Mouse (Mus musculus) CH12.LX (cell line): ENCODE measurements around the gene Kcnj11. TPM values are rescaled to one million over a fixed set of nuclear protein-coding genes. Genes with fewer than 3 reads are reported as not detected.

ENCODE experiments used
- DNase-seq: peaks from one replicate; pipeline ENCODE4 v3.0.0-alpha.2; 2013; ENCODE audit errors: extremely low read depth
- H3K27ac ChIP-seq: 2 replicates; pipeline ENCODE4 v1.5.1; 2012; ENCODE audit warnings: low read depth, mild to moderate bottlenecking, control low read depth, moderate library complexity; ENCODE audit not compliant: insufficient read depth
- H3K27me3 ChIP-seq: replicated peaks from 2 replicates; pipeline ENCODE3; 2012; ENCODE audit warnings: inconsistent platforms
- H3K36me3 ChIP-seq, 2 experiments: replicated peaks in 1 of 2; 2 replicates each; pipeline versions ENCODE3 to v1.6.1; 2012; ENCODE audit warnings: inconsistent platforms in 1 of 2, low read length in 1 of 2, mild to moderate bottlenecking in 1 of 2, mixed read lengths in 1 of 2, moderate library complexity in 1 of 2; ENCODE audit not compliant: control insufficient read depth in 1 of 2, insufficient read depth in 1 of 2
- H3K4me1 ChIP-seq, 2 experiments: 2 replicates each; pipeline ENCODE4 v1.6.1; 2012; ENCODE audit warnings: inconsistent platforms in 1 of 2, moderate library complexity in 1 of 2; ENCODE audit not compliant: insufficient read depth in 2 of 2, control insufficient read depth in 1 of 2
- H3K4me2 ChIP-seq: 2 replicates; pipeline ENCODE4 v1.6.1; 2012; ENCODE audit warnings: low read depth, mild to moderate bottlenecking, control low read depth; ENCODE audit not compliant: poor library complexity, insufficient read depth, severe bottlenecking
- H3K4me3 ChIP-seq, 3 experiments: fragments of 150-350 bp in 1 of 3; sonication (generic) in 1 of 3; replicated peaks in 1 of 3; 2 replicates each; pipeline versions ENCODE3 to v1.5.1; 2011 to 2012; ENCODE audit warnings: low read depth in 2 of 3, low read length in 2 of 3, mild to moderate bottlenecking in 2 of 3, moderate library complexity in 2 of 3, control low read depth in 1 of 3, improper control_type of control experiment in 1 of 3, inconsistent platforms in 1 of 3, mixed read lengths in 1 of 3; ENCODE audit not compliant: poor library complexity in 1 of 3
- H3K79me2 ChIP-seq: replicated peaks from 2 replicates; pipeline ENCODE4 v1.6.1; 2012; ENCODE audit warnings: mild to moderate bottlenecking, moderate library complexity; ENCODE audit not compliant: control insufficient read depth, poor library complexity, insufficient read depth, severe bottlenecking; ENCODE audit errors: extremely low read depth
- H3K9ac ChIP-seq: 2 replicates; pipeline ENCODE4 v1.6.1; 2012; ENCODE audit warnings: low read depth, mild to moderate bottlenecking, control low read depth, moderate library complexity; ENCODE audit not compliant: insufficient read depth
- H3K9me3 ChIP-seq: replicated peaks from 2 replicates; pipeline ENCODE3; 2012; ENCODE audit warnings: low read length, inconsistent platforms, mixed read lengths
- CHD2 ChIP-seq: IDR thresholded peaks from 2 replicates; pipeline ENCODE4 v1.6.1; 2011; ENCODE audit warnings: low read length, improper control_type of control experiment
- ETS1 ChIP-seq: conservative IDR thresholded peaks from 2 replicates; pipeline ENCODE4 v1.6.1; 2012; ENCODE audit warnings: low read depth, mild to moderate bottlenecking, inconsistent platforms, low read length, improper control_type of control experiment, moderate library complexity
- HCFC1 ChIP-seq: IDR thresholded peaks from 2 replicates; pipeline ENCODE4 v1.6.1; 2012; ENCODE audit warnings: low read depth, mild to moderate bottlenecking, inconsistent platforms, low read length, improper control_type of control experiment
- MAFK ChIP-seq: IDR thresholded peaks from 2 replicates; pipeline ENCODE4 v1.6.1; 2011; ENCODE audit warnings: low read length, improper control_type of control experiment; ENCODE audit not compliant: insufficient replicate concordance
- RAD21 ChIP-seq: IDR thresholded peaks from 2 replicates; pipeline ENCODE4 v1.6.1; 2011; ENCODE audit warnings: low read depth, mild to moderate bottlenecking, low read length, improper control_type of control experiment, moderate library complexity
- RCOR1 ChIP-seq: conservative IDR thresholded peaks from 2 replicates; pipeline ENCODE4 v1.6.1; 2012; ENCODE audit warnings: low read depth, mild to moderate bottlenecking, inconsistent platforms, low read length, improper control_type of control experiment
- SMC3 ChIP-seq: IDR thresholded peaks from 2 replicates; pipeline ENCODE4 v1.6.1; 2011; ENCODE audit warnings: low read depth, low read length, improper control_type of control experiment
- ZC3H11A ChIP-seq: IDR thresholded peaks from 2 replicates; pipeline ENCODE4 v1.6.1; 2012; ENCODE audit warnings: low read depth, mild to moderate bottlenecking, inconsistent platforms, low read length, improper control_type of control experiment
- ZNF384 ChIP-seq: IDR thresholded peaks from 2 replicates; pipeline ENCODE4 v1.6.1; 2012; ENCODE audit warnings: low read depth, low read length, improper control_type of control experiment, inconsistent platforms
- dilution Hi-C: fragments of 300-500 bp; cut with MboI; formaldehyde crosslinking; loops from 2 replicates; pipeline ENCODE4 v1.14.3; 2020; ENCODE audit warnings: low sequenced_read_pairs; ENCODE audit not compliant: extremely low pct_unique_long_range_greater_than_20kb, extremely low pct_ligation_motif_present
- in situ Hi-C: fragments of 300-500 bp; cut with MboI; formaldehyde crosslinking; loops from 3 replicates; pipeline ENCODE4 v1.14.3; 2019; ENCODE audit warnings: low sequenced_read_pairs, low pct_ligation_motif_present, low pct_unique_long_range_greater_than_20kb, mixed read lengths
- polyA plus RNA-seq: library from polyadenylated mRNA; unstranded; fragments of >175 nt; gene quantifications from 2 replicates; pipeline ENCODE4 v1.2.1, GENCODE M21; 2012; ENCODE audit warnings: low read depth; ENCODE audit not compliant: insufficient read length
- total RNA-seq, 2 experiments: library from RNA; depleted of rRNA; stranded (reverse); fragments of 300-350 nt in 1 of 2; fragments of >200 nt in 1 of 2; gene quantifications; 2 replicates each; pipeline ENCODE4 v1.2.3; 2012 to 2014

Gene Kcnj11
- total and polyA plus RNA-seq, 3 experiments: not detected

GRCm38 (mm10) chr7:46130723-46131122 is 30.2 kb upstream of the Kcnj11 start:
- DNase-seq: no peak

GRCm38 (mm10) chr7:46129463-46130179 is 29.1 kb upstream of the Kcnj11 start:
- in situ Hi-C loops: no loop called here
- no peak overlapping the region for H3K27ac ChIP-seq

More at GRCm38 (mm10) chr7:46130723-46131122, 30.2 kb upstream of the Kcnj11 start:
- no peak overlapping the region for H3K4me3 ChIP-seq
- H3K9me3 ChIP-seq: no peaks in the 10 kb centered on the region
- H3K27ac ChIP-seq: no peak overlapping the region
- in situ Hi-C loops (no loop called here), dilution Hi-C loops (no loop called here)
- H3K4me2 ChIP-seq: no peak overlapping the region
- H3K9ac ChIP-seq: no peak overlapping the region
- H3K36me3 ChIP-seq: no peaks in the 10 kb centered on the region
- no peak for TF ChIP-seq ZNF384
- TF ChIP-seq, all 38 proteins: peak for 0
- Histone ChIP-seq H3K79me2 (no peaks in the 10 kb centered on the region), H3K27me3 (peaks cover 85% of the 10 kb centered on the region), H3K4me1 (no peaks in the 10 kb centered on the region)

DNA sequence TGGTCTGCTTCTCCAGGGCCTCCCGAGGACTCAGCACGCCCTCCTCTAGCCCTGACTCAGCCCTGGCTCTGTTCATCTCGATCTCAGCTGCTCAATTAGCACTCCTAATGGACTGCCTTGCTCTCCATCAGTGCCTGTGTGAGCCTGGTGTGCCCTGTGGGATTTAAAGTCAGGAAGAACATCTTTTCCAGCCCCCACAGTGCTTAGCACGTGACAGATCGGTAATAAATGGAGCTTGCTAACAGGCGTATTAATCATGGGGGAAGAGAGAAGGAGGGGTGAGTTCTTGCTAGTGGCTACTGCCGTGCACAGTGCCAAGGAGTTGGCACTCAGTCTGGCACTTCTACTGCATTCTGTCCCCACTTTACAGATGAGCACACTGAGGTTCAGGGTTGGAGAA is 27.6 kb upstream of the Kcnj11 start:
- dilution Hi-C loops: no loop called here
- Histone ChIP-seq H3K9me3 (no peaks in the 10 kb centered on the region), H3K79me2 (no peaks in the 10 kb centered on the region), H3K4me2 (no peak overlapping the region), H3K4me3 (no peak overlapping the region), H3K27me3 (peaks cover 88% of the 10 kb centered on the region), H3K36me3 (no peaks in the 10 kb centered on the region), H3K9ac (no peak overlapping the region), H3K4me1 (no peaks in the 10 kb centered on the region)
- DNase-seq: no peak
- no peak for TF ChIP-seq ZC3H11A
- TF ChIP-seq RAD21: no peak
- TF ChIP-seq HCFC1: no peak
- TF ChIP-seq SMC3: no peak
- no peak for TF ChIP-seq ETS1
- TF ChIP-seq CHD2: no peak
- TF ChIP-seq MAFK: no peak
- TF ChIP-seq, all 38 proteins: peak for 0
- H3K27ac ChIP-seq: no peak overlapping the region
- in situ Hi-C loops: no loop called here

More at GRCm38 (mm10) chr7:46129463-46130179, 29.1 kb upstream of the Kcnj11 start:
- no peak overlapping the region for H3K4me2 ChIP-seq
- TF ChIP-seq RCOR1: no peak
- no peaks in the 10 kb centered on the region for H3K4me1 ChIP-seq
- no peak overlapping the region for H3K4me3 ChIP-seq
- H3K36me3 ChIP-seq: no peaks in the 10 kb centered on the region
- no peaks in the 10 kb centered on the region for H3K9me3 ChIP-seq
- H3K27me3 ChIP-seq: peaks cover 88% of the 10 kb centered on the region
- dilution Hi-C loops: no loop called here
- no peak for DNase-seq
- no peak overlapping the region for H3K9ac ChIP-seq
- H3K79me2 ChIP-seq: no peaks in the 10 kb centered on the region
